Mouse (Mus musculus): ENCODE measurements around the gene Cep152. TPM values are rescaled to one million over a fixed set of nuclear protein-coding genes. Genes with fewer than 3 reads are reported as not detected.

Gene Cep152
- polyA plus RNA-seq, 1 experiment from 2014 or later: 3.1 TPM

DNA sequence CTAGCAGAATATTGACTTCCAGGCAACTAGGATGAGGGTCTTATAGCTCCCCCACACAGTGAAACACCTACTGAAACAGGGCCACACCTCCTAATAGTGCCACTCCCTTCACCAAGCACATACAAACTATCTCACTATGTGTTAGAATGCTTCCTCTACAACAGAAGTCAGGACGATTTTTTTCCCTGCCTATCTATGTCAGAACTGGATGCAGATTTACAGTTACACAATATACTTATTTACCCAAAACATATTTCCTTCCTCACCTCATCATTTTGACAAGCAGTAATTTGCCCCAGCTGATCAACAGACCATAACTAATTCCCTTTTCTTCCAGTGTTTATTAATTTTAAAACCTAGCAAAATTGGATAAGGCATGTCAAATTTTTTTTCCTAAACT lies 81.3 kb downstream of the Cep152 start:
- H3K36me3 ChIP-seq: no peaks in the 10 kb centered on the region
- 76% methylated on average over 1 of the region's 1 CpGs for WGBS
- no peak overlapping the region for H3K27ac ChIP-seq (replicated peaks)
- H3K27me3 ChIP-seq: no peaks in the 10 kb centered on the region
- no peak overlapping the region for H3K4me2 ChIP-seq
- H3K9ac ChIP-seq: no peak overlapping the region
- H3K9me3 ChIP-seq: no peaks in the 10 kb centered on the region
- ATAC-seq (ENCODE audit: low FRiP score, low read depth): no peak
- no peaks in the 10 kb centered on the region for H3K4me1 ChIP-seq (replicated peaks)
- H3K4me3 ChIP-seq: no peak overlapping the region

DNA sequence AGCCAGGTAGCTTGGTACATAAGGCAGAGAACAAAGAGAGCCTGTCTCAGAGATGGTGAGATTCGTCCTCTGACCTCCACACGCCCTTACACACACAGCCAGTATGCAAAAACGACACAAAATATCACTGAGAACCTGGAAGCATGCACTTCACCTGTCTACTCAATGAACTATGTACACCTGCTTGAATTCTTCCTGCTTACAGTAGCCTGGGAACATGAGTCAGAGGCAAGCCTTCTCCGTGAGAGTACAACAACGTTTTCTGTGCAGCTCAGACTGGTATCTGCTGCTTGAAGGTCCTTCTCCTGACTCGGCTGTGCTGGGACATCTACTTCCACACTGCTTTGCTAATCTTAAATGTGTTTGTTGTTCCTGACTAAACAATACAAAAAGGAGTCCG lies 83.5 kb downstream of the Cep152 start:
- no peaks in the 10 kb centered on the region for H3K4me1 ChIP-seq (replicated peaks)
- WGBS: 89% methylated on average over 7 of the region's 7 CpGs
- no peak overlapping the region for H3K27ac ChIP-seq (replicated peaks)
- no peak overlapping the region for H3K4me3 ChIP-seq
- no peaks in the 10 kb centered on the region for H3K27me3 ChIP-seq
- H3K4me2 ChIP-seq: no peak overlapping the region
- H3K9ac ChIP-seq: no peak overlapping the region
- H3K36me3 ChIP-seq: no peaks in the 10 kb centered on the region
- no peak for ATAC-seq (ENCODE audit: low FRiP score, low read depth)
- no peaks in the 10 kb centered on the region for H3K9me3 ChIP-seq

- no peak overlapping the region for H3K4me3 ChIP-seq
- no peaks in the 10 kb centered on the region for H3K9me3 ChIP-seq
- H3K36me3 ChIP-seq: no peaks in the 10 kb centered on the region
- H3K4me1 ChIP-seq (replicated peaks): no peaks in the 10 kb centered on the region
- H3K4me2 ChIP-seq: no peak overlapping the region
- WGBS: 83% methylated on average over 7 of the region's 7 CpGs
- ATAC-seq (ENCODE audit: low FRiP score, low read depth): no peak
- H3K9ac ChIP-seq: no peak overlapping the region
- H3K27ac ChIP-seq (replicated peaks): no peak overlapping the region
- no peaks in the 10 kb centered on the region for H3K27me3 ChIP-seq
Observed at GRCm38 (mm10) chr2:125540579-125540978, 84.3 kb downstream of the Cep152 start.

DNA sequence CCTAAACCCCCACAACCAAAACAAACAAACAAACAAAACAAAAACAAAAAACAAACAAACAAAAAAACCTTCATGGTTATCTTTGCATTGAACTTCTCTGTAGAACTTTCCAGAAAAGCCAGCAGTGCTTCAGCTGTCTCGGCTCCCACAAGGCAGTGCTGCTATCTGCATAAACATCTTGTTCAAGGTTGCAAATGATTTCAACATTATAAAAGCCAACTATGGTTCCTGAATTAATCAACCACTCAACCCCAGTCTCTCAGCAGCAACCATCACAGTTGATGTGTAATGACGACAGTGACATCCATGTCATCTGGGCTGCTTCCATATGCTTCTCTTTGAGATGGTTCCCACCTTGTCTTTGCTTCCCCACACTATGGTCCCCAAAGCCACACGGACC lies 85.3 kb downstream of the Cep152 start:
- WGBS: 87% methylated on average over 3 of the region's 3 CpGs

GRCm38 (mm10) chr2:125530665-125531064 lies 94.2 kb downstream of the Cep152 start:
- Histone ChIP-seq H3K4me2 (no peak overlapping the region), H3K27me3 (no peaks in the 10 kb centered on the region), H3K9ac (no peak overlapping the region), H3K4me3 (no peak overlapping the region), H3K27ac (replicated peaks) (no peak overlapping the region), H3K36me3 (no peaks in the 10 kb centered on the region), H3K4me1 (replicated peaks) (no peaks in the 10 kb centered on the region), H3K9me3 (no peaks in the 10 kb centered on the region)
- WGBS: 82% methylated on average over 6 of the region's 6 CpGs
- ATAC-seq (ENCODE audit: low FRiP score, low read depth): no peak

More for the DNA sequence above, 85.3 kb downstream of the Cep152 start:
- no peak overlapping the region for H3K4me2 ChIP-seq
- no peaks in the 10 kb centered on the region for H3K4me1 ChIP-seq (replicated peaks)
- no peaks in the 10 kb centered on the region for H3K36me3 ChIP-seq
- no peaks in the 10 kb centered on the region for H3K27me3 ChIP-seq
- ATAC-seq (ENCODE audit: low FRiP score, low read depth): no peak
- H3K9ac ChIP-seq: no peak overlapping the region
- H3K9me3 ChIP-seq: no peaks in the 10 kb centered on the region
- H3K27ac ChIP-seq (replicated peaks): no peak overlapping the region
- no peak overlapping the region for H3K4me3 ChIP-seq

DNA sequence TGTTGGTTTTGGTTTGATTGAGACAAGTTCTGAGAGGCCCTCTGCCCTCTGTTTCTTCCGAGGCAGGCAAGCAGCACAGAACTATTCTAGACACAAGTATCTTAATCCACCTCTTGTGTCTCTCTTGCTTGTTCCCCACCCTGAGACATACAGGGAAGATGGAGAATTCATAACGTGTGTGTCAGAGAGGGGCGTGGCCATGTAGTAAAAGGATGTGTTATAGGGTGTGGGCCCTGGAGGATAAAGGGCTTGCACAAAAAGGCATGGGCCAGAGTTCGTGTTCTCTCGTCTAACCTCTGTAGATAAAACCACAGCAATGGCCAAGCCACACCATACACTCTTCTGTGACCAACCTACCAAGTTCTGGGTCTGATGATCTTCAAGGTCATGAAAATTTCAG lies 98.3 kb downstream of the Cep152 start:
- H3K27me3 ChIP-seq: no peaks in the 10 kb centered on the region
- ATAC-seq (ENCODE audit: low FRiP score, low read depth): no peak

GRCm38 (mm10) chr2:125525484-125525883 lies 99.4 kb downstream of the Cep152 start:
- Histone ChIP-seq H3K4me1 (replicated peaks) (no peaks in the 10 kb centered on the region), H3K4me2 (no peak overlapping the region), H3K36me3 (no peaks in the 10 kb centered on the region), H3K4me3 (no peak overlapping the region), H3K27me3 (no peaks in the 10 kb centered on the region), H3K9ac (no peak overlapping the region), H3K9me3 (no peaks in the 10 kb centered on the region), H3K27ac (replicated peaks) (no peak overlapping the region)
- no peak for ATAC-seq (ENCODE audit: low FRiP score, low read depth)
- WGBS: 88% methylated on average over 2 of the region's 2 CpGs

More for the DNA sequence above, 98.3 kb downstream of the Cep152 start:
- WGBS: 90% methylated on average over 5 of the region's 5 CpGs
- H3K4me2 ChIP-seq: no peak overlapping the region
- no peak overlapping the region for H3K27ac ChIP-seq (replicated peaks)
- no peak overlapping the region for H3K9ac ChIP-seq
- H3K36me3 ChIP-seq: no peaks in the 10 kb centered on the region
- H3K4me3 ChIP-seq: no peak overlapping the region
- H3K4me1 ChIP-seq (replicated peaks): no peaks in the 10 kb centered on the region
- no peaks in the 10 kb centered on the region for H3K9me3 ChIP-seq

- Histone ChIP-seq H3K4me3 (no peak overlapping the region), H3K36me3 (no peaks in the 10 kb centered on the region), H3K4me2 (no peak overlapping the region), H3K27ac (replicated peaks) (no peak overlapping the region), H3K4me1 (replicated peaks) (no peaks in the 10 kb centered on the region), H3K9ac (no peak overlapping the region), H3K27me3 (no peaks in the 10 kb centered on the region), H3K9me3 (no peaks in the 10 kb centered on the region)
- WGBS: 17% methylated on average over 4 of the region's 4 CpGs
- ATAC-seq (ENCODE audit: low FRiP score, low read depth): no peak
Observed at GRCm38 (mm10) chr2:125516594-125516993, 108.3 kb downstream of the Cep152 start.

- Histone ChIP-seq H3K36me3 (no peaks in the 10 kb centered on the region), H3K4me1 (replicated peaks) (no peaks in the 10 kb centered on the region), H3K4me3 (no peak overlapping the region), H3K9me3 (no peaks in the 10 kb centered on the region), H3K27me3 (no peaks in the 10 kb centered on the region), H3K27ac (replicated peaks) (no peak overlapping the region), H3K4me2 (no peak overlapping the region), H3K9ac (no peak overlapping the region)
- no peak for ATAC-seq (ENCODE audit: low FRiP score, low read depth)
- 64% methylated on average over 12 of the region's 12 CpGs for WGBS
Observed at GRCm38 (mm10) chr2:125515291-125516057, 109.4 kb downstream of the Cep152 start.

GRCm38 (mm10) chr2:125514391-125514790 lies 110.5 kb downstream of the Cep152 start:
- H3K9ac ChIP-seq: no peak overlapping the region
- WGBS: 89% methylated on average over 3 of the region's 3 CpGs

More at GRCm38 (mm10) chr2:125514391-125514790, 110.5 kb downstream of the Cep152 start:
- ATAC-seq (ENCODE audit: low FRiP score, low read depth): no peak
- H3K27me3 ChIP-seq: no peaks in the 10 kb centered on the region
- no peak overlapping the region for H3K4me3 ChIP-seq
- no peaks in the 10 kb centered on the region for H3K36me3 ChIP-seq
- H3K4me2 ChIP-seq: no peak overlapping the region
- no peaks in the 10 kb centered on the region for H3K9me3 ChIP-seq
- no peak overlapping the region for H3K27ac ChIP-seq (replicated peaks)
- no peaks in the 10 kb centered on the region for H3K4me1 ChIP-seq (replicated peaks)

Other genes starting within 250 kb of the Cep152 start
- 0.13 and 0.16 TPM in 2 replicates for gene Gm9913, start 120.0 kb downstream of the Cep152 start, polyA plus RNA-seq (2015; fragmentation: Nextera tagmentation; extraction: Ambion mirVana)
- 2.8 and 3.0 TPM in 2 replicates for gene Fbn1, start 117.1 kb downstream of the Cep152 start, polyA plus RNA-seq (2015; fragmentation: Nextera tagmentation; extraction: Ambion mirVana)
- gene Eid1, start 48.0 kb upstream of the Cep152 start, polyA plus RNA-seq (2015; fragmentation: Nextera tagmentation; extraction: Ambion mirVana): 371 and 409 TPM in 2 replicates
- gene Shc4, start 99.0 kb upstream of the Cep152 start, polyA plus RNA-seq (2015; fragmentation: Nextera tagmentation; extraction: Ambion mirVana): 3.8 and 4.4 TPM in 2 replicates
- 26.9 and 27.9 TPM in 2 replicates for gene Secisbp2l, start 157.8 kb upstream of the Cep152 start, polyA plus RNA-seq (2015; fragmentation: Nextera tagmentation; extraction: Ambion mirVana)
- 29.2 and 30.1 TPM in 2 replicates for gene Galk2, start 234.0 kb upstream of the Cep152 start, polyA plus RNA-seq (2015; fragmentation: Nextera tagmentation; extraction: Ambion mirVana)
- 58.1 and 60.7 TPM in 2 replicates for gene Cops2, start 234.0 kb upstream of the Cep152 start, polyA plus RNA-seq (2015; fragmentation: Nextera tagmentation; extraction: Ambion mirVana)